Mouse (Mus musculus) heart, embryonic 16.5 days (tissue): ENCODE results near the gene Nt5dc1. TPM values are rescaled to one million over a fixed set of nuclear protein-coding genes. Genes with fewer than 3 reads are reported as not detected.
"Not testable (repeated sequence)": the region's sequence is repeated elsewhere in the genome, so short reads cannot be mapped to it uniquely, and the experiment has no call there.

Experiments used
- ATAC-seq: fragments of 200-750 bp; cut with Nextera tagmentation; replicated peaks from 2 replicates; pipeline ENCODE4 v1.8.0; 2017; ENCODE audit warnings: moderate number of reproducible peaks; ENCODE audit not compliant: insufficient read depth, low FRiP score; ENCODE audit errors: extremely low read depth
- H3K27ac ChIP-seq: fragments of 300-500 bp; sonication (generic); 2 replicates; pipeline ENCODE4 v1.5.1; 2014; ENCODE audit warnings: mild to moderate bottlenecking, low read length, control low read depth, moderate library complexity
- H3K27me3 ChIP-seq: fragments of 300-500 bp; sonication (generic); 2 replicates; pipeline ENCODE4 v1.6.1; 2014; ENCODE audit warnings: low read length, mixed read lengths; ENCODE audit not compliant: control insufficient read depth, insufficient read depth
- H3K36me3 ChIP-seq: fragments of 300-500 bp; sonication (generic); 2 replicates; pipeline ENCODE4 v1.6.1; 2014; ENCODE audit not compliant: control insufficient read depth, insufficient read depth
- H3K4me1 ChIP-seq: fragments of 300-500 bp; sonication (generic); 2 replicates; pipeline ENCODE4 v1.6.1; 2014; ENCODE audit warnings: low read length, mixed read lengths; ENCODE audit not compliant: control insufficient read depth, insufficient read depth
- H3K4me2 ChIP-seq: fragments of 300-500 bp; sonication (generic); 2 replicates; pipeline ENCODE4 v1.6.1; 2014; ENCODE audit warnings: low read depth, mild to moderate bottlenecking, control low read depth, low read length
- H3K4me3 ChIP-seq: fragments of 300-500 bp; sonication (generic); 2 replicates; pipeline ENCODE4 v1.5.1; 2014; ENCODE audit warnings: mild to moderate bottlenecking, control low read depth, low read length
- H3K9ac ChIP-seq: fragments of 300-500 bp; sonication (generic); 2 replicates; pipeline ENCODE4 v1.6.1; 2014; ENCODE audit warnings: low read length, control low read depth
- H3K9me3 ChIP-seq: fragments of 300-500 bp; sonication (generic); replicated peaks from 2 replicates; pipeline ENCODE4 v1.6.1; 2016; ENCODE audit warnings: low read length; ENCODE audit not compliant: control insufficient read depth
- WGBS: fragments of 180-500 bp; shearing (Covaris S2); extraction: QIAGEN DNeasy Blood & Tissue Kit; methylation state at CpG from one replicate; pipeline ENCODE4 v1.1.7; 2014; 5-methylcytosine and 5-hydroxymethylcytosine counted together
- polyA plus RNA-seq: library from polyadenylated mRNA; unstranded; fragments of >200 nt; fragmentation: Nextera tagmentation; extraction: Ambion mirVana; gene quantifications from 2 replicates; pipeline ENCODE4 v1.2.1, GENCODE M21; 2015

Nt5dc1 gene
- polyA plus RNA-seq: 6.8 and 8.0 TPM in 2 replicates

DNA sequence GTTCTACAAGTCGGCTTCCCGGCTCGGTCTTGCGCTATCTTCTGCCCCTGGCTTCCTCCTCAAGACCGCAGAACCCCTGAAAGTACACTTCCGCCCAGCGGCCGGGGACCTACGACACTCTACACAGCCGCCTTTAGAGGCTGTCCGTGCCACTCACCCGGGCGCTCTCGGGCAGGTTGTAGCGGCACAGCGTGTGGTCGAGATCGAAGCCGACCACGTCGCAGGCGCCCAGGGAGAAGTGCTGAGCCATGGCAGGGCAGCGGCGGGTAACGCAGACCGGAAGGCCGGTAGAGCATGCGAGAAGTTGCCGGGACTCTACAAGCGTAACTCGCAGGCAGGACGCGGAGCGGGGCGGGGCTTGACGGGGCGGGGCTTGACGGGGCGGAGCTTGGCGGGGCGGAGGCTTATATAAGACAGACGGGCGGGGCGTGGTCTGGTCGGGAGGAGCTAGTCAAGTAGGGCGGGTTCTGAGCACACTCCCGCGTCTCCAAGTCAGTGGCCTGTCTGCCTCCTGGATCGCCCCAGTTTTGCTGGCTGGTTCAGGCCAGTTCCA lies at the start of gene Nt5dc1:
Gene Nt5dc1, minus strand, starts transcription at position 349 of the 553 bp plus-strand sequence.
- peak within 1 kb of the TSS; percentile 82 for H3K4me3 ChIP-seq
- peak within 1 kb of the TSS; percentile 90 for H3K27ac ChIP-seq
- H3K27me3 ChIP-seq: no peaks in the 10 kb centered on the region
- peaks cover 11% of the 10 kb centered on the region for H3K4me1 ChIP-seq
- H3K4me2 ChIP-seq: peak within 1 kb of the TSS; percentile 67
- no peaks in the 10 kb centered on the region for H3K9me3 ChIP-seq
- H3K9ac ChIP-seq: peak within 1 kb of the TSS; percentile 92
- under 1% methylated on average over 49 of the region's 49 CpGs for WGBS
- H3K36me3 ChIP-seq: no peaks in the 10 kb centered on the region
- peak; percentile 99 for ATAC-seq

DNA sequence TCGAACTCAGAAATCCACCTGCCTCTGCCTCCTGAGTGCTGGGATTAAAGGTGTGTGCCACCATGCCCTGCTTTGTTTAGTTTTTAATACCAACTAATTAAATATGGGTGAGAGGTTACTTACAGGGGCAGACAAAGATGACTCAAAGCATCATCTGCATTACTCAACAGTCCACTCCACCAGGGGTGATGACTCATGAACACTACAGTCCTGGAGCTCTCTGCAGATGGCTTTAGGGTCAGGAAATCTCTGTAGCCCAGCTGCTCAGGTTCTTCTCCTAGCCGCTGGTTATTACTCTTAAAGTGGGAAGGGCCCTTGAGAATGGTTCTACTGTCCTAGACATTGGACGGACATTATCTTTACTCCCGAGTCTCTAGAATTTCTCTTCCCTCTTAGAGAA lies 46.0 kb upstream of the Nt5dc1 start:
- Histone ChIP-seq H3K9me3 (no peaks in the 10 kb centered on the region), H3K4me3 (no peak overlapping the region), H3K27me3 (no peaks in the 10 kb centered on the region), H3K4me2 (no peak overlapping the region), H3K27ac (no peak overlapping the region), H3K4me1 (no peaks in the 10 kb centered on the region), H3K9ac (no peak overlapping the region), H3K36me3 (no peaks in the 10 kb centered on the region)
- ATAC-seq: no peak
- 85% methylated on average over 4 of the region's 4 CpGs for WGBS

DNA sequence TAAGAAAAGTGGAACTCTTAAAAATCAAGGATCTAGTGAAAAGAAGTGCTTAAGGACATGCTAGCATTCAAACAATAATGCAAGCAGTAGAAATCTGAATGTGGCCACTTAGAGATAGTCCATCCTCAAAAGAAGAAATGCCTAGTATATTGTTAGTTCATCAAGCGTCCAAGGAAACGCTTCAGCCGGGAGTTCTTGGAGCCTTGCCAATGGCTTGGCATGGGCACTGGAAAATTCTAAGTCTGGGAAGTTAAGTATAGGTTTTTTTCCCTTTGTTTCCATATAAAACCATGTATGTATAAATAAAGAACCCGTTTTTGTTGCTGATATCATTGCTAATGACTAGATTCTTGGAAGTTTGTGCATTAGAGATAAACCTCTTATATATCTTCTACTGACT lies 43.1 kb upstream of the Nt5dc1 start:
- no peaks in the 10 kb centered on the region for H3K9me3 ChIP-seq
- H3K4me2 ChIP-seq: no peak overlapping the region
- no peaks in the 10 kb centered on the region for H3K27me3 ChIP-seq
- ATAC-seq: no peak
- no peak overlapping the region for H3K4me3 ChIP-seq
- WGBS: 18% methylated on average over 4 of the region's 4 CpGs
- H3K36me3 ChIP-seq: no peaks in the 10 kb centered on the region
- no peaks in the 10 kb centered on the region for H3K4me1 ChIP-seq
- H3K9ac ChIP-seq: no peak overlapping the region
- H3K27ac ChIP-seq: no peak overlapping the region

DNA sequence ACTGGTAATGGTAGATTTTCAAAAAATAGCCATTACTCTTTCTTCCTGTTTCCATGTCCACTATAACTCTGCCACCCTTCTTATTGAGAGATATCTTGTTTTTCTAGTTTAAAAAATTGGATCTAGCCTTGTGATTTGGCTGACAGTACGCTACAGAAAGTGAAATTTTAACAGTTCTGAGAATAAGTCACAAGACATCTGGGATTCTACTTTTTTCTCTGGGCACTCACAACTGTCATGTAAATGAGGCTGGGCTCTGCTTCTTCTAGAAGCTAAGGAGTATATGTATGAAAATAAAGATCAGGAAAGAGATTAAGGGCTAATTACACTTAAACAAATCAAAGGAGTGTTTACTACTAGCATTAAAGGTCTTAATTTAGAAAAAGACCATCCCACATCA lies 31.1 kb upstream of the Nt5dc1 start:
- WGBS: 58% methylated on average over 1 of the region's 1 CpGs
- ATAC-seq: no peak

DNA sequence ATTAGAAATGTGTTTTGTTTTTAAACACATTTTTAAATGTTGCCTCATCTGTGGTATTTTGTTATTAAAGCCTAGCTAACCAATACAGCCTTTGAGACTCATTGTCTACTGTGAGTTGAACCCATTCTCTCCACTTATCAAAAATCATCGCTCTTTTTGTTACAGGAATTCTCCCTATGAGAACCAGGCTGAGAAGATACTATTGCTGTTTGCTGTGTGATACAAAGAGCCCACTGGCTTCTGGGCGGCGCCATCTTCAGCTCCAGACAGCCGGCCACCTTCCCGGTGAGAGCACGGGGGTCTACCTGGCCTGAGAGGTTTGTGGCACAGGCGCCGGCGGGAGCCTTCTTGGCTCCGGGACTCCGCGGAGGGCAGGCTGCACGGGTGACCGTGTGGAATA lies 15.8 kb upstream of the Nt5dc1 start:
- H3K27ac ChIP-seq, H3K4me3 ChIP-seq, H3K9ac ChIP-seq, ATAC-seq, H3K9me3 ChIP-seq, H3K4me1 ChIP-seq, H3K36me3 ChIP-seq, H3K27me3 ChIP-seq, H3K4me2 ChIP-seq: not testable (repeated sequence)
- 83% methylated on average over 6 of the region's 14 CpGs for WGBS

More for the DNA sequence above, 31.1 kb upstream of the Nt5dc1 start:
- Histone ChIP-seq H3K9me3 (no peaks in the 10 kb centered on the region), H3K9ac (no peak overlapping the region), H3K27me3 (no peaks in the 10 kb centered on the region), H3K4me1 (no peaks in the 10 kb centered on the region), H3K4me2 (no peak overlapping the region), H3K4me3 (no peak overlapping the region), H3K36me3 (no peaks in the 10 kb centered on the region), H3K27ac (no peak overlapping the region)

DNA sequence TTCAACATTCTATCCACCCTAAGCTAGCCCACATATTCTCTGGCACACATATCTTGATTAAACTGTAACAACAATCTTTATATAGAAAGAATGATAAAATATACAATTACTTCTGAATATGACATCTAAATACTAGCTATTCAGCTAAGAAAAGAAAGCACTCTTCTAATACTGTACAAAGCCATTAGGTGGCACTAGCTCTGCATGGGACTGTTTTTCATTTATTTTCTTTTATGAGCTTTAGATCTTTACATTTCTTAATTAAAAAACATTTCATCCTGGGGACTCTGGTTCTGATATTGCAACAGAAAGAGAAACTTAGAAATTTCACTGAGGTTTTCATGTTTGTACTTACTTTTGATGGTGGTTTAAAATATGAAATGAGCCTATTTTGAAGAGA lies 13.4 kb upstream of the Nt5dc1 start:
- Histone ChIP-seq H3K9ac (no peak overlapping the region), H3K9me3 (no peaks in the 10 kb centered on the region), H3K4me1 (no peaks in the 10 kb centered on the region), H3K27ac (no peak overlapping the region), H3K27me3 (no peaks in the 10 kb centered on the region), H3K36me3 (no peaks in the 10 kb centered on the region), H3K4me3 (no peak overlapping the region), H3K4me2 (no peak overlapping the region)
- no peak for ATAC-seq

DNA sequence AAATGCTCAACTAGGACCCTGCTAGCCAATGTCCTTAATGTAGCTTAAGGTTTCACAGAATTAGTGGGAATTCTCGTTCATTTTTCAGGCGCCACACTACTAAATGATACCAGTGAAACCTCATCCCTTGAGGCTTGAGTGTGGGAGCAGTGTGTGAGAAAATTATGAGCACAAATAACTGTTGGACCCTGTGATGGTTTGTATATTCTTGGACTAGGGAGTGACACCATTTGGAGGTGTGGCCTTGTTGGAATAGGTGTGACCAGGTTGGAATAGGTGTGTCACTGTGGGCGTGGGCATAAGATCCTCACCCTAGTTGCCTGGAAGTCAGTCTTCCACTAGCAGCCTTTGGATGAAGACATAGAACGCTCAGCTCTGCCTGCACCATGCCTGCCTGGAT lies 442 bp upstream of the Nt5dc1 start:
- H3K4me3 ChIP-seq: peak overlapping the region; percentile 82
- not testable (repeated sequence) for H3K27ac ChIP-seq
- 74% methylated on average over 4 of the region's 4 CpGs for WGBS

DNA sequence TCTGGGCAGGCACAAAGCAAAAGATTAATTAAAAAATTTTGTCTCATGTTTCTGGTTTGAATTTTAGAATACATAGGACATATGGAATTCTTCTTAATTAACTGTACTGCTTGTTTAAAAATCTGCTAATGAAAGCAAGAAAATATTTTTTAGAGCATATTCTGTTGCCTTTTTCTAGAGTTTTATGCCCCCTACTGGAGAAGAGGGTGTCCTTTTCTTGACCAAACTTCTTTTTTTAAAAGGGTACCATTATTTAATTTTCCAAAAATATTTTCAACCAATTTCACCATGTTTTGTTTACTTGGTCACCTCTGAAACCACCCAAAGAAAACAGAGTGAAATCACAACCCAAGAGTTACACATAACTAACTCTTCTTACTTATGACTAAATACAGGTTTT lies 19.1 kb downstream of the Nt5dc1 start:
- Histone ChIP-seq H3K4me3 (no peak overlapping the region), H3K27me3 (no peaks in the 10 kb centered on the region), H3K4me1 (peaks cover 6% of the 10 kb centered on the region), H3K9me3 (no peaks in the 10 kb centered on the region), H3K9ac (no peak overlapping the region), H3K27ac (no peak overlapping the region), H3K36me3 (no peaks in the 10 kb centered on the region; the same call in 1 of the 2 replicates), H3K4me2 (no peak overlapping the region)
- no peak for ATAC-seq

More for the DNA sequence above, 442 bp upstream of the Nt5dc1 start:
- not testable (repeated sequence) for H3K9me3 ChIP-seq, ATAC-seq, H3K27me3 ChIP-seq, H3K36me3 ChIP-seq
- peak overlapping the region; percentile 64 for H3K9ac ChIP-seq
- peak overlapping the region; percentile 67 for H3K4me2 ChIP-seq
- peaks cover 11% of the 10 kb centered on the region for H3K4me1 ChIP-seq

DNA sequence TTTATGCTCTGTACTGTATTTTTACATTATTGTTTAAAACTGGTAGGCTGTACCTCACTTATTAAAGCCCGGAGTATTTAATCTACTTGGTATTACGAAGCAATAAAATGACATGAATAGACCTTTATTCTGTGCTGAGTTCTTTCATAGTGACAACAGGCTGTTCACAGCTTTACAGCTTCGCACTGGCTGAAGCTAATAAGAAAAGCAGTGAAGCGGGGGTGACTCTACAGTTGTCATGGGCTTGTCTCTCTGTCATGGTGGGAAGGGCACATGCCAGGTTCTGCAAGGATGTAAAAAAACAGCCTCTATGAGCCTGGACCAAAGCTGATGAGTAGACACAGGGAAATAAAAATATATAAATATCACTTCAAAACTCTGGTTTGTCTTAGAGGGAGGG lies 21.4 kb downstream of the Nt5dc1 start:
- Histone ChIP-seq H3K4me3 (no peak overlapping the region), H3K4me1 (peaks cover 6% of the 10 kb centered on the region), H3K4me2 (no peak overlapping the region), H3K9ac (no peak overlapping the region), H3K27ac (no peak overlapping the region), H3K36me3 (no peaks in the 10 kb centered on the region; the same call in 1 of the 2 replicates), H3K9me3 (no peaks in the 10 kb centered on the region), H3K27me3 (no peaks in the 10 kb centered on the region)
- no peak for ATAC-seq
- 93% methylated on average over 4 of the region's 4 CpGs for WGBS
